Mouse (Mus musculus) megakaryocyte, embryonic 14.5 days (primary cell): ENCODE results near the gene Itpk1.

Source experiments
- FLI1 ChIP-seq: IDR thresholded peaks from 2 replicates; pipeline ENCODE4 v1.6.1; 2012; ENCODE audit warnings: low read length, inconsistent platforms, mixed read lengths
- GATA1 ChIP-seq: IDR thresholded peaks from 3 replicates; pipeline ENCODE4 v1.6.1; 2012; ENCODE audit warnings: mixed read lengths, low read length, inconsistent platforms, borderline replicate concordance

GRCm38 (mm10) chr12:102742056-102742455, 37.3 kb upstream of the Itpk1 start:
- no peak for TF ChIP-seq GATA1
- TF ChIP-seq FLI1, result no peak
